Mouse (Mus musculus) forebrain, embryonic 13.5 days (tissue): ENCODE data around the gene Kifc3. TPM values are rescaled to one million over a fixed set of nuclear protein-coding genes. Genes with fewer than 3 reads are reported as not detected.

Source experiments
- ATAC-seq: fragments of 200-750 bp; cut with Nextera tagmentation; 2 replicates; pipeline ENCODE4 v1.8.0; 2017
- H3K27ac ChIP-seq: fragments of 300-500 bp; sonication (generic); 2 replicates; pipeline ENCODE4 v1.5.1; 2015; ENCODE audit warnings: inconsistent platforms, mild to moderate bottlenecking, moderate library complexity
- H3K27me3 ChIP-seq: fragments of 300-500 bp; sonication (generic); 2 replicates; pipeline ENCODE4 v1.6.1; 2015; ENCODE audit warnings: mild to moderate bottlenecking, inconsistent platforms
- H3K36me3 ChIP-seq: fragments of 300-500 bp; sonication (generic); 2 replicates; pipeline ENCODE4 v1.6.1; 2015; ENCODE audit warnings: mild to moderate bottlenecking, inconsistent platforms; ENCODE audit not compliant: poor library complexity, severe bottlenecking
- H3K4me1 ChIP-seq: fragments of 300-500 bp; sonication (generic); 2 replicates; pipeline ENCODE4 v1.6.1; 2015; ENCODE audit warnings: inconsistent platforms
- H3K4me2 ChIP-seq: fragments of 300-500 bp; sonication (generic); 2 replicates; pipeline ENCODE4 v1.6.1; 2015; ENCODE audit warnings: inconsistent platforms, mild to moderate bottlenecking, moderate library complexity
- H3K4me3 ChIP-seq: fragments of 300-500 bp; sonication (generic); 2 replicates; pipeline ENCODE4 v1.5.1; 2015; ENCODE audit warnings: mild to moderate bottlenecking, inconsistent platforms
- H3K9ac ChIP-seq: fragments of 300-500 bp; sonication (generic); 2 replicates; pipeline ENCODE4 v1.6.1; 2015; ENCODE audit warnings: mild to moderate bottlenecking, inconsistent platforms
- H3K9me3 ChIP-seq: fragments of 300-500 bp; sonication (generic); replicated peaks from 2 replicates; pipeline ENCODE4 v1.6.1; 2016; ENCODE audit warnings: inconsistent platforms
- WGBS: fragments of 180-500 bp; shearing (Covaris S2); methylation state at CpG from one replicate; pipeline ENCODE4 v1.1.7; 2015; 5-methylcytosine and 5-hydroxymethylcytosine counted together
- polyA plus RNA-seq: library from polyadenylated mRNA; unstranded; fragments of >200 nt; fragmentation: Nextera tagmentation; extraction: Ambion mirVana; gene quantifications from 2 replicates; pipeline ENCODE4 v1.2.1, GENCODE M21; 2015

Kifc3 gene
- polyA plus RNA-seq, 1 experiment from 2014 or later = 8.2 TPM

GRCm38 (mm10) chr8:95150608-95151007 lies 52.0 kb downstream of the Kifc3 start:
- 89% methylated on average over 3 of the region's 3 CpGs for WGBS

DNA sequence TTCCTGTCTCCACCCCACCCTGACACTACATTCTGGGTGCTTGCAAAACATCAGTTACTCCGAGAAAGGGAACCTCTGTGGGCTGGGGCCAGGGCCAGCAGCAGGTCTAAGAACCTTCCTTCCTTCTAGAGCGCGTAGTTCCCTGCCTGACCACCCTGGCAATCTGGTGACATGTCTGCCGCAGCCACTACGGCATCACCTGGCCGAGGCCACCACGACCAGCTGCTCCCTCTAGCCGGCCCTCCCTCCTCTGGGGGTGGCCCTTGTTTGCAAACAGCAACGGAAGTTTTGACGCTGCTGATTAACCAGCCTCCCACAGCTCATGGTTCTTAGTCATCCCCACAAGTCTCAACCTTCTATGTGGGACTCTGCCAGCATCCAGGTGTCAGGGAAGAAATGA lies 53.2 kb downstream of the Kifc3 start:
- Histone ChIP-seq H3K9me3 (no peaks in the 10 kb centered on the region), H3K4me3 (no peak overlapping the region), H3K4me1 (no peaks in the 10 kb centered on the region), H3K4me2 (no peak overlapping the region), H3K36me3 (no peaks in the 10 kb centered on the region), H3K27me3 (peaks cover 5% of the 10 kb centered on the region; the same call in 1 of the 2 replicates), H3K27ac (no peak overlapping the region), H3K9ac (no peak overlapping the region)
- 55% methylated on average over 10 of the region's 10 CpGs for WGBS
- ATAC-seq = no peak

More at GRCm38 (mm10) chr8:95150608-95151007, 52.0 kb downstream of the Kifc3 start:
- no peak for ATAC-seq
- H3K27ac ChIP-seq = no peak overlapping the region
- H3K4me3 ChIP-seq = no peak overlapping the region
- no peak overlapping the region for H3K4me2 ChIP-seq
- no peaks in the 10 kb centered on the region for H3K36me3 ChIP-seq
- no peaks in the 10 kb centered on the region for H3K4me1 ChIP-seq
- H3K9ac ChIP-seq = no peak overlapping the region
- H3K9me3 ChIP-seq = no peaks in the 10 kb centered on the region
- no peaks in the 10 kb centered on the region for H3K27me3 ChIP-seq

GRCm38 (mm10) chr8:95146846-95147245 lies 55.8 kb downstream of the Kifc3 start:
- Histone ChIP-seq H3K9ac (no peak overlapping the region), H3K36me3 (no peaks in the 10 kb centered on the region), H3K4me2 (no peak overlapping the region), H3K4me3 (no peak overlapping the region), H3K4me1 (peaks cover 24% of the 10 kb centered on the region), H3K27ac (no peak overlapping the region), H3K9me3 (no peaks in the 10 kb centered on the region), H3K27me3 (peaks cover 5% of the 10 kb centered on the region; the same call in 1 of the 2 replicates)
- no peak for ATAC-seq
- 91% methylated on average over 5 of the region's 5 CpGs for WGBS

DNA sequence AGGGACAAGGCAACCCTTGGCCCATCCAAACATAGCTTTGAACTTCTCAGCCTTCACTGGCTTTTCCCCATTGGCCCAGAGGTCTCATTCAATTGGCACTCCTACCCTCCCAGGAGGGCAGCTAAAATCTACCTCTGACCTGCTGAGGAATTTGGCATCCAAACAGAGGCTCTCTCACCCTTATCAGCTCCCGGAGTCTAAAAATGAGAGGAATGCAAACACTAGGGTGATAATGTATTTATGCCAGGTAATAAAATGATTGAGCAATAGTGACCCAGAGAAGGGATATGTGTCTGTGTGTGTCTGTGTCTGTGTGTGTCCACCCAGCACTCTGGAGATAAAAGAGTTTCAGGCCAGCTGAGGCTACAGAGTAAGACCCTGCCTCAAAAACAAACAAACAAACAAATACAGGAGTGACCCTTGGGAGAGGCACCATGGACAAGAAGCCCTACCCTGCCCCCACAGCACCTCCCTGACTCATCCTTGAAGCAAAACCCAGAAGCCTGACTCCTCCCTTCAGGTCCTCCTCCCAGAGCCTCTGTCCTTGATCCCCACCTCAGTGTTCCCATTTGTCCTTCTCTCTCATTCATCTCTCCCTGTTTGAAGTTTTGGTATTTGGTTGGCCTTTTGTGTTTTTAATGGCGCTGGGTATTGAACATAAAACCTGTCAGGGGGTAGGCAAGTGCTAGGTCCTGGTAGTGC lies 56.4 kb downstream of the Kifc3 start:
- Histone ChIP-seq H3K27ac (no peak overlapping the region), H3K9ac (no peak overlapping the region), H3K4me1 (peaks cover 31% of the 10 kb centered on the region), H3K4me3 (no peak overlapping the region), H3K27me3 (peaks cover 5% of the 10 kb centered on the region; the same call in 1 of the 2 replicates), H3K36me3 (no peaks in the 10 kb centered on the region), H3K9me3 (no peaks in the 10 kb centered on the region), H3K4me2 (no peak overlapping the region)
- 75% methylated on average over 2 of the region's 2 CpGs for WGBS
- ATAC-seq = no peak

- no peak for ATAC-seq
- Histone ChIP-seq H3K9ac (no peak overlapping the region), H3K4me3 (no peak overlapping the region), H3K36me3 (no peaks in the 10 kb centered on the region), H3K27me3 (peaks cover 20% of the 10 kb centered on the region), H3K27ac (no peak overlapping the region), H3K9me3 (no peaks in the 10 kb centered on the region), H3K4me2 (no peak overlapping the region), H3K4me1 (peaks cover 33% of the 10 kb centered on the region)
- WGBS = 58% methylated on average over 2 of the region's 2 CpGs
Observed at GRCm38 (mm10) chr8:95144631-95145015, 58.0 kb downstream of the Kifc3 start.

DNA sequence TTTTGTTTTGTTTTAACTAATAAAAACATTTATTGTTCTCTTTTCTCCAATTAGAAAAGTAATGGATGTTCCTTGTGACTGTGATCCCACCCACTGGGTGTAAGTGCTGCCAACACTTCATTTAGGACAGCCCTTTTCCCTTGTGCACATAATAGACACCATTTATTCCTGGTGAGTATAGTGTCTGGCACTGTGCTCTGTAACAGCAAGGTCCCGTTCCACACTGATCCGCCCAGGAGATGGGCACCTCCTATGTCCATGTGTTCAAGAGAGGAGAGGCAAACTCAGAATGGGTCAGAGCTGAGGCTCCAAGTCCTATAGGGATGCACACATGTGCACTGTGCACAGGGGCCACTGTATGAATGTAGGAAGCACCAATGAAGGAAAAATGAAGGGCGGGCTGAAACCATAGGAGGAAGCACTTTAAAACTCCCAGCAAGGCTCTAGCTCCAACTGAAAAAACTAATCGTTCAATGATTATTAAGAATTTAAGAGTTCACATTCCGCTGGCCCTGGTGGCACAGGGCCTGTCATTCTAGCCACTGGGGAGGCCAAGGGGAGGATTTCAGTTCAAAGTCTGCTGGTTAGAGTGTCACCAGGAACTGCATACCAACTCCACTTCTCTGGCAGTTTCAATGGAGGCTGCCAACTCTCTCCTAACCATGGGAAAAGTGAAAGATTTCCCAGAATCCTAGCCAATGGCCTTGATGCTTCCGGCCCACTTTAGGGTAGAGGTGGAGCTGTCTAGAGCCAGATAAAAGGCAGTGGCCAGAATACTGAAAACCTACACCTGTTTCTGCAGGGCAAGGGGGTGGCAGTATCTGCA lies 58.6 kb downstream of the Kifc3 start:
- H3K4me1 ChIP-seq = peaks cover 33% of the 10 kb centered on the region
- H3K36me3 ChIP-seq = no peaks in the 10 kb centered on the region
- ATAC-seq = 0 out of 2 replicates have a peak, but pooled peaks have one; percentile 11
- no peaks in the 10 kb centered on the region for H3K9me3 ChIP-seq
- H3K4me2 ChIP-seq = no peak overlapping the region
- 0 out of 2 replicates have a peak overlapping the region, but pooled peaks have one; percentile 59 for H3K27ac ChIP-seq
- H3K9ac ChIP-seq = no peak overlapping the region
- H3K4me3 ChIP-seq = no peak overlapping the region
- WGBS = 61% methylated on average over 6 of the region's 6 CpGs
- peaks cover 26% of the 10 kb centered on the region for H3K27me3 ChIP-seq

DNA sequence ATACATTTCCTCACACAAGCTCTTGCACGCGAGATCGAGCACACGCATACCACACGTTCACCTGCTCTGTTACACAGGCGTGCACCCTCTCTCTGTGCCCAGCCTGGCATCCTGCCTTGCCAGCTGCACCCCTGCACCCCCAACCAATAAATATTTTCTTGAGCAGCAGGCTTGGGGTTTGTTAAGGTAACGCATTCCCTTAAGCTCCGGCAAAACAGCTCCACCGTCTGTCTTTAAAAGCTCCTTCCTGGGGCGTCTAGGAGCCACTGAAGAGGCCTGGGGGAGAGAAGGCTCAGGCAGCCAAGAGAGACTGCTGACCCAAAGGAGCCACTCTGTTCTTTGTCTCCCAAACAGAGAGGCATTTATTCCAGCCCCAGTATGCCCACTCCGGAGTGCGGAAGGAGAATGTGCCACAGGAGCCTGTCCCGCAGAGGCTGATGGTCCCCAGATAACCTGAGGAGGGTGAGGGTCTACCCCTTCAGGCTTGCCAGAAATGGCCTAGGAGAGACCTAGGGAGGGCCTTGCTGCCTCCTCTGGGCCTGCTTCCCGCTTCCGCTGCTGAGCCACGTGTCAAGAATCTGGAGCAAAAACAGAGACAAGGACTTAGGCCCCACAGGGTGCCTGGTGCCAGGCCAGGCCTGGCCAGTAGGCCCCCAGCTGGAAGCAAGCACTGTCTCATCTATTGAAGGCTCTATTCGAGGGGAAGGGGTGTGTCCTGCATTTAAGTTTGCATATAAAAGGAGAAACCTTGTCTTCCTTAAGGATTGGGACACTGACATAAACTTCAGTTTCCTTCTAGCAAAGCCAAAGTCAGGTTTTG lies 59.4 kb downstream of the Kifc3 start:
- H3K36me3 ChIP-seq = no peaks in the 10 kb centered on the region
- H3K4me1 ChIP-seq = peaks cover 35% of the 10 kb centered on the region
- H3K27me3 ChIP-seq = peaks cover 32% of the 10 kb centered on the region
- ATAC-seq = 0 out of 2 replicates have a peak, but pooled peaks have one; percentile 9
- peak overlapping the region; percentile 59 for H3K27ac ChIP-seq
- 8% methylated on average over 17 of the region's 17 CpGs for WGBS
- H3K4me3 ChIP-seq = peak overlapping the region; percentile 65
- peak overlapping the region; percentile 82 for H3K9ac ChIP-seq
- H3K9me3 ChIP-seq = no peaks in the 10 kb centered on the region
- H3K4me2 ChIP-seq = peak overlapping the region; percentile 97

- Histone ChIP-seq H3K9me3 (no peaks in the 10 kb centered on the region), H3K4me1 (peaks cover 45% of the 10 kb centered on the region), H3K4me3 (peak overlapping the region; percentile 65), H3K9ac (peak overlapping the region; percentile 82), H3K36me3 (no peaks in the 10 kb centered on the region), H3K27me3 (peaks cover 41% of the 10 kb centered on the region), H3K27ac (peak overlapping the region; percentile 63), H3K4me2 (peak overlapping the region; percentile 97)
- peak; percentile 89 for ATAC-seq
- WGBS = under 1% methylated on average over 34 of the region's 66 CpGs
Observed at GRCm38 (mm10) chr8:95142075-95142831, 60.4 kb downstream of the Kifc3 start.

DNA sequence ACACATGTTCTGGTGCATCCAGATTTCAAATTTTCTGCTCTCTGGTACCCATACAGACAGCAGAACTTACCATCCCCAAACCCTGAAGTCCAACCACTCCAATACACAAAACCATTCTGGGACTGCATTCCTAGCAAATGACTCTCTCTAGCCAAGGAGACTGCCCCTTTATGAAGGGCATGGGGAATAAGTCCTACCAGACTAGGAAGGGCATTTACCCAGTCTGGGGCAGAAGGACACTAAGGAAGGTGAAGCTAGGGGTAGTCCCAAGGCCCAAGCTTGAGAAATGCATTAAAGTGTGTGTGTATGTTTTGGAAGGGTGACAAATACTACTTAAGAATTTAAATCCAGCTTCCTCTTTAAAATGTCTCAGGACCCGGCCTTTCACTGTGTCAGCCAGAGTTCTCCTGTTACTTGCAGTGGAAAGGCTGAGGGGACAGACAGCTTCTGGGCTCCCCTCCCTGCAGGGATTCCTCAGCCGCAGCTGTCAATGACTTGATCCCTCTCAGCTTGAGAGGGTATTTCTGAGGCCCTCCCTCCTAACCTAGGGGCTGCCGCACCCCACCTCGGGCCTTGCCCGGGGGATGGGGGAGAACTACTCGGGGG lies 61.0 kb downstream of the Kifc3 start:
- H3K27me3 ChIP-seq = peaks cover 48% of the 10 kb centered on the region
- H3K9me3 ChIP-seq = no peaks in the 10 kb centered on the region
- no peaks in the 10 kb centered on the region for H3K36me3 ChIP-seq
- H3K27ac ChIP-seq = no peak overlapping the region
- 0% methylated on average over 6 of the region's 6 CpGs for WGBS
- ATAC-seq = no peak
- H3K4me1 ChIP-seq = peaks cover 48% of the 10 kb centered on the region
- H3K9ac ChIP-seq = peak overlapping the region; percentile 82
- peak overlapping the region; percentile 65 for H3K4me3 ChIP-seq
- peak overlapping the region; percentile 97 for H3K4me2 ChIP-seq

DNA sequence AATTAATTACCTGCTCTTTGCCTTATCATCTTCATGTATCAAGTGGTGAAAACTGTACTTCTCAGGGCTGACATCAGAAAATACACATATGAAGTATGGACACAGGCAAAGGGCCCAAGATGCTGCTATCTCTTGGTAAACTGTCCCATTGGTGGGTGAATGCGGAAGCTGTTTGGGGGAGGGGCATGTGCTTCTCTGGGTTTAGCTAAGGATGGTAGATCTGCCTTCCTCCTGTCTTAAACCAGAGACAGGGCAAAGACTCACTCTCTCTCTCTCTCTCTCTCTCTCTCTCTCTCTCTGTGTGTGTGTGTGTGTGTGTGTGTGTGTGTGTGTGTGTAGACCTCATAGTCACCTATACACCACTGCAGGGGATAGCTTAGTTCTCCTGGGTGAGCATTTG lies 61.6 kb downstream of the Kifc3 start:
- WGBS = 81% methylated on average over 1 of the region's 1 CpGs
- peaks cover 54% of the 10 kb centered on the region for H3K27me3 ChIP-seq
- ATAC-seq = no peak
- H3K4me3 ChIP-seq = peak overlapping the region; percentile 65
- no peak overlapping the region; the same call in 1 of the 2 replicates for H3K4me2 ChIP-seq
- peaks cover 48% of the 10 kb centered on the region for H3K4me1 ChIP-seq
- no peaks in the 10 kb centered on the region for H3K9me3 ChIP-seq
- H3K9ac ChIP-seq = no peak overlapping the region
- H3K36me3 ChIP-seq = no peaks in the 10 kb centered on the region
- H3K27ac ChIP-seq = no peak overlapping the region

- peaks cover 54% of the 10 kb centered on the region for H3K27me3 ChIP-seq
- no peak for ATAC-seq
Observed at GRCm38 (mm10) chr8:95140555-95140954, 62.1 kb downstream of the Kifc3 start.

More at GRCm38 (mm10) chr8:95140555-95140954, 62.1 kb downstream of the Kifc3 start:
- H3K4me2 ChIP-seq = no peak overlapping the region
- WGBS = 76% methylated on average over 5 of the region's 5 CpGs
- no peak overlapping the region for H3K4me3 ChIP-seq
- no peaks in the 10 kb centered on the region for H3K9me3 ChIP-seq
- H3K4me1 ChIP-seq = peaks cover 48% of the 10 kb centered on the region
- no peaks in the 10 kb centered on the region for H3K36me3 ChIP-seq
- no peak overlapping the region for H3K9ac ChIP-seq
- no peak overlapping the region for H3K27ac ChIP-seq
